Comparison of ENCODE assay signal across 8 mouse cellular contexts in genomic region chr7:80025391-80026117, GRCm38 (mm10). TPM values are rescaled to one million over a fixed set of nuclear protein-coding genes. Genes with fewer than 3 reads are reported as not detected.
DNase-seq lines count a peak whose midpoint lies in the region; ATAC-seq and TF ChIP-seq lines count a peak whose summit lies in the region.

No protein-coding gene starts in this region.

- H3K9me3 ChIP-seq in lung, postnatal 0 days (ENCODE audit: low read length): no peaks in the 10 kb centered on the region
- no peaks in the 10 kb centered on the region for H3K9me3 ChIP-seq in intestine, embryonic 14.5 days (ENCODE audit: control insufficient read depth, low read length)
- no peaks in the 10 kb centered on the region for H3K9me3 ChIP-seq in neural tube, embryonic 13.5 days

- WGBS in cerebellum, adult 2 months: 3% methylated on average over 28 of the region's 28 CpGs
- whole genome bisulfite sequencing in lung, postnatal 0 days: 2% methylated on average over 26 of the region's 28 CpGs
- under 1% methylated on average over 27 of the region's 28 CpGs for WGBS in intestine, embryonic 14.5 days
- WGBS in neural tube, embryonic 13.5 days: under 1% methylated on average over 28 of the region's 28 CpGs

- TF ChIP-seq CTCF in cerebellum, adult 2 months (IDR thresholded peaks at IDR 0.05; ENCODE audit: borderline replicate concordance, insufficient read depth, low read depth, low read length): no peak
- TF ChIP-seq CTCF in lung, postnatal 0 days (IDR thresholded peaks at IDR 0.05): 0 out of 2 replicates have a peak, but pooled peaks have one; percentile 3

- TF ChIP-seq EP300 in lung, postnatal 0 days (IDR thresholded peaks at IDR 0.05): no peak

- H3K4me3 ChIP-seq in cerebellum, adult 2 months (replicated peaks; ENCODE audit: insufficient read depth, low read depth, low read length): peak overlapping the region; percentile 56
- peak overlapping the region; percentile 87 for H3K4me3 ChIP-seq in lung, postnatal 0 days (ENCODE audit: low read depth, low read length)
- peak overlapping the region; percentile 66 for H3K4me3 ChIP-seq in intestine, embryonic 14.5 days (ENCODE audit: low read depth, low read length)
- H3K4me3 ChIP-seq in neural tube, embryonic 13.5 days: peak overlapping the region; percentile 87

- H3K4me2 ChIP-seq in lung, postnatal 0 days (replicated peaks; ENCODE audit: low read depth, low read length): peak overlapping the region; percentile 95
- peak overlapping the region; percentile 99 for H3K4me2 ChIP-seq in intestine, embryonic 14.5 days (ENCODE audit: low read length)
- peak overlapping the region; percentile 96 for H3K4me2 ChIP-seq in neural tube, embryonic 13.5 days

- ATAC-seq in lung, postnatal 0 days: peak; percentile 40
- ATAC-seq in intestine, embryonic 14.5 days (replicated peaks; ENCODE audit: low FRiP score, low TSS enrichment, low read depth): peak; percentile 13; the same call in 1 of the 2 replicates
- ATAC-seq in neural tube, embryonic 13.5 days (ENCODE audit: low read depth): 0 out of 2 replicates have a peak, but pooled peaks have one; percentile 9

- H3K4me1 ChIP-seq in cerebellum, adult 2 months (ENCODE audit: control insufficient read depth, insufficient read depth, low read length): peaks cover 8% of the 10 kb centered on the region; the same call in 1 of the 2 replicates
- no peaks in the 10 kb centered on the region; the same call in 1 of the 2 replicates for H3K4me1 ChIP-seq in lung, postnatal 0 days (ENCODE audit: insufficient read depth, low read depth, low read length)
- peaks cover 25% of the 10 kb centered on the region for H3K4me1 ChIP-seq in intestine, embryonic 14.5 days (replicated peaks; ENCODE audit: control insufficient read depth, insufficient read depth, low read length)
- peaks cover 47% of the 10 kb centered on the region for H3K4me1 ChIP-seq in neural tube, embryonic 13.5 days (replicated peaks)

- peak overlapping the region; percentile 41; the same call in 1 of the 2 replicates for H3K27ac ChIP-seq in cerebellum, adult 2 months (ENCODE audit: insufficient read depth, low read length)
- H3K27ac ChIP-seq in lung, postnatal 0 days (ENCODE audit: low read length): peak overlapping the region; percentile 98
- peak overlapping the region; percentile 92 for H3K27ac ChIP-seq in intestine, embryonic 14.5 days (ENCODE audit: low read depth)
- peak overlapping the region; percentile 98 for H3K27ac ChIP-seq in neural tube, embryonic 13.5 days (replicated peaks)

- H3K27me3 ChIP-seq in cerebellum, adult 2 months (ENCODE audit: control insufficient read depth, insufficient read depth, low read length): no peaks in the 10 kb centered on the region
- no peaks in the 10 kb centered on the region for H3K27me3 ChIP-seq in lung, postnatal 0 days (replicated peaks; ENCODE audit: insufficient read depth, low read length)
- no peaks in the 10 kb centered on the region for H3K27me3 ChIP-seq in intestine, embryonic 14.5 days (replicated peaks; ENCODE audit: control insufficient read depth, insufficient read depth, low read length)
- no peaks in the 10 kb centered on the region for H3K27me3 ChIP-seq in neural tube, embryonic 13.5 days

- no peaks in the 10 kb centered on the region for H3K36me3 ChIP-seq in lung, postnatal 0 days (ENCODE audit: insufficient read depth, low read length)
- no peaks in the 10 kb centered on the region for H3K36me3 ChIP-seq in intestine, embryonic 14.5 days (ENCODE audit: control insufficient read depth, insufficient read depth, low read length)
- H3K36me3 ChIP-seq in neural tube, embryonic 13.5 days: no peaks in the 10 kb centered on the region

- TF ChIP-seq POLR2A in cerebellum, adult 2 months (IDR thresholded peaks at IDR 0.05; ENCODE audit: borderline replicate concordance, insufficient read depth, low read length): no peak

- H3K9ac ChIP-seq in lung, postnatal 0 days (replicated peaks; ENCODE audit: low read depth): peak overlapping the region; percentile 81
- peak overlapping the region; percentile 90 for H3K9ac ChIP-seq in intestine, embryonic 14.5 days (ENCODE audit: low read length)
- peak overlapping the region; percentile 94 for H3K9ac ChIP-seq in neural tube, embryonic 13.5 days

- no peak for DNase-seq in cerebellum, adult 2 months
- DNase-seq in cerebellum, postnatal 36 days: no peak
- peak; percentile 58 for DNase-seq in lung, postnatal 0 days (ENCODE audit: low spot score)
- DNase-seq in lung, postnatal 25 days (ENCODE audit: low spot score): no peak
- no peak for DNase-seq in intestine, embryonic 14.5 days (ENCODE audit: low spot score)
- DNase-seq in retina, postnatal 1 day: no peak
- DNase-seq in testis, postnatal 10 days (ENCODE audit: low spot score): no peak

RNA-seq across cellular contexts. Expression of gene Zfp710, which starts 0.9 kb away (rescaled TPM):
- 10.9 and 11.0 TPM in 2 replicates for polyA plus RNA-seq in cerebellum, adult 2 months (2012; rRNA removed)
- 11.1 and 12.9 TPM in 2 replicates for polyA plus RNA-seq in lung, postnatal 0 days (2015; fragmentation: Nextera tagmentation; extraction: Ambion mirVana)
- 16.9 and 18.9 TPM in 2 replicates for polyA plus RNA-seq in intestine, embryonic 14.5 days (2014; fragmentation: Nextera tagmentation; extraction: Ambion mirVana)
- 15.0 and 18.9 TPM in 2 replicates for polyA plus RNA-seq in neural tube, embryonic 13.5 days (2015; fragmentation: Nextera tagmentation; extraction: Ambion mirVana)

Comparison
In these comparisons a context has a peak if more than half of its experiments do, and no peak if none do; other contexts are left out.
1. H3K27ac ChIP-seq: peak in every context shown above with its lines; median percentile 98 in lung, postnatal 0 days; 98 in neural tube, embryonic 13.5 days; 92 in intestine, embryonic 14.5 days; 41 in cerebellum, adult 2 months.